Comparison of ENCODE assay signal across 10 mouse cellular contexts in genomic region chr5:117242671-117243478, GRCm38 (mm10). TPM values are rescaled to one million over a fixed set of nuclear protein-coding genes. Genes with fewer than 3 reads are reported as not detected.
A peak's percentile ranks its signal among the peaks of the same experiment; 100 is the strongest.
DNase-seq lines count a peak whose midpoint lies in the region; ATAC-seq lines count a peak whose summit lies in the region.
"Had no signal": no experiment of that assay in that cellular context is flagged by ENCODE, and none has a peak within 500 bp of the region (broad histone marks: within the 10 kb centered on the region; RNA-seq: fewer than 3 reads in every experiment).

No protein-coding gene starts in this region.

- no peaks in the 10 kb centered on the region for H3K27me3 ChIP-seq in heart, embryonic 12.5 days (replicated peaks)
- H3K27me3 ChIP-seq in midbrain, embryonic 13.5 days = no peaks in the 10 kb centered on the region

- no peaks in the 10 kb centered on the region for H3K9me3 ChIP-seq in heart, embryonic 12.5 days (replicated peaks)
- H3K9me3 ChIP-seq in midbrain, embryonic 13.5 days = no peaks in the 10 kb centered on the region

- peak overlapping the region; percentile 39 for H3K4me3 ChIP-seq in heart, embryonic 12.5 days
- H3K4me3 ChIP-seq in midbrain, embryonic 13.5 days (replicated peaks) = peak overlapping the region; percentile 61
- H3K4me3 ChIP-seq: erythroblast, embryonic 14.5 days; myocyte had no signal

- H3K4me2 ChIP-seq in heart, embryonic 12.5 days = peak overlapping the region; percentile 65
- peak overlapping the region; percentile 72 for H3K4me2 ChIP-seq in midbrain, embryonic 13.5 days (replicated peaks)

- no peak overlapping the region for H3K27ac ChIP-seq in heart, embryonic 12.5 days (ENCODE audit: poor library complexity, severe bottlenecking)
- peak overlapping the region; percentile 95 for H3K27ac ChIP-seq in midbrain, embryonic 13.5 days

- no peak for ATAC-seq in heart, embryonic 12.5 days (ENCODE audit: insufficient number of reproducible peaks, low FRiP score)
- peak; percentile 67 for ATAC-seq in midbrain, embryonic 13.5 days

- H3K9ac ChIP-seq in heart, embryonic 12.5 days = 0 out of 2 replicates have a peak overlapping the region, but pooled peaks have one; percentile 14
- H3K9ac ChIP-seq in midbrain, embryonic 13.5 days (replicated peaks) = peak overlapping the region; percentile 60

- 33% methylated on average over 22 of the region's 22 CpGs for WGBS in heart, embryonic 12.5 days
- 20% methylated on average over 22 of the region's 22 CpGs for WGBS in midbrain, embryonic 13.5 days

- DNase-seq in heart, adult 11 months = no peak
- peak; percentile 12 for DNase-seq in brain, embryonic 18.5 days (ENCODE audit: low read depth, low spot score)
- peak; percentile 33 to 50 for DNase-seq in frontal cortex, postnatal 36 days (ENCODE audit: low spot score in 2 of 2)
- no peak for DNase-seq in B cell, adult 2 months
- no peak for DNase-seq in thymus, adult 18-20 months
- DNase-seq in thymus, postnatal 36 days = no peak

- H3K36me3 ChIP-seq in heart, embryonic 12.5 days = no peaks in the 10 kb centered on the region; the same call in 1 of the 2 replicates
- 0 out of 2 replicates have a peak, but pooled peaks cover 5% of the 10 kb centered on the region for H3K36me3 ChIP-seq in midbrain, embryonic 13.5 days

- no peaks in the 10 kb centered on the region; the same call in 1 of the 2 replicates for H3K4me1 ChIP-seq in heart, embryonic 12.5 days (replicated peaks)
- H3K4me1 ChIP-seq in midbrain, embryonic 13.5 days (replicated peaks) = peaks cover 32% of the 10 kb centered on the region

RNA-seq across cellular contexts. Expression of gene Pebp1, which starts 44.5 kb away (rescaled TPM):
- polyA plus RNA-seq in heart, embryonic 12.5 days (2016; fragmentation: Nextera tagmentation; extraction: Ambion mirVana) = 516 and 534 TPM in 2 replicates
- polyA plus RNA-seq in midbrain, embryonic 13.5 days (2015; fragmentation: Nextera tagmentation; extraction: Ambion mirVana) = 1,014 and 1,066 TPM in 2 replicates

Comparison
In these comparisons a context has a peak if more than half of its experiments do, and no peak if none do; other contexts are left out.
1. DNase-seq: peak in brain, embryonic 18.5 days (single experiment) and frontal cortex, postnatal 36 days (2 of 2); none in heart, adult 11 months (single experiment), B cell, adult 2 months (0 of 2), thymus, adult 18-20 months (0 of 2) and thymus, postnatal 36 days (0 of 2).